Mouse (Mus musculus): ENCODE results near the gene Ube2c. TPM values are rescaled to one million over a fixed set of nuclear protein-coding genes. Genes with fewer than 3 reads are reported as not detected.
A peak's percentile ranks its signal among the peaks of the same experiment; 100 is the strongest.

Gene Ube2c
- 35.4 and 45.7 TPM in 2 replicates for polyA plus RNA-seq (2015; fragmentation: Nextera tagmentation; extraction: Ambion mirVana)

- WGBS: 2% methylated on average over 53 of the region's 53 CpGs
- H3K9ac ChIP-seq (ENCODE audit: low read depth, low read length): peak within 1 kb of the TSS; percentile 66
- ATAC-seq: peak; percentile 100
- peak within 1 kb of the TSS; percentile 99 for H3K4me2 ChIP-seq (ENCODE audit: low read length)
- no peaks in the 10 kb centered on the region for H3K9me3 ChIP-seq (replicated peaks; ENCODE audit: control insufficient read depth, low read length, poor library complexity, severe bottlenecking)
- no peaks in the 10 kb centered on the region for H3K27me3 ChIP-seq (ENCODE audit: control insufficient read depth, insufficient read depth, low read depth, low read length)
- H3K27ac ChIP-seq (ENCODE audit: low read length): peak within 1 kb of the TSS; percentile 54; the same call in 1 of the 2 replicates
- no peaks in the 10 kb centered on the region; the same call in 1 of the 2 replicates for H3K36me3 ChIP-seq (ENCODE audit: control insufficient read depth, insufficient read depth, low read length)
- H3K4me3 ChIP-seq (ENCODE audit: low read depth, low read length): peak within 1 kb of the TSS; percentile 68
- peaks cover 7% of the 10 kb centered on the region for H3K4me1 ChIP-seq (ENCODE audit: control insufficient read depth, insufficient read depth, low read length)
Observed at GRCm38 (mm10) chr2:164769258-164770037, at the start of gene Ube2c. Gene Ube2c (plus strand): TSS chr2:164769898.

DNA sequence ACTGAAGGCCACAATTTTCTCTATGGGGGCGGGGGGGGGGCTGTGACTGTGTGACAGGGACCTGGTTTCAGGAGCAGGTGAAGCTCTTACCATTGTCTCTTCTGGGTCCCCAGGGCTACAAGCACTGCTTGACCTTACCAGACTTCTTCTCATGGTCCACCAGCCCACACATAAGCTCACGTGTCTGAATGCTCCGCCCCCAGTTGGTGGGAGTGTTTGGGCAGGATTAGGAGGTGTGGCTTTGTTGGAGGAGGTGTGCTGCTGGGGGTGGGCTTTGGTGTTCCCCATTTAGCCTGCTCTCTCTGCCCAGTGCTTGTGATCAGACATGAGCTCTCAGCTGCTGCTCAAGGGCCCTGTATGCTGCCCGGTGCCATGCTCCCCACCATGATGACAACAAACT lies 46.4 kb upstream of the Ube2c start:
- Histone ChIP-seq H3K27ac (ENCODE audit: low read length) (no peak overlapping the region), H3K9ac (ENCODE audit: low read depth, low read length) (no peak overlapping the region), H3K4me2 (ENCODE audit: low read length) (no peak overlapping the region), H3K36me3 (ENCODE audit: control insufficient read depth, insufficient read depth, low read length) (no peaks in the 10 kb centered on the region), H3K9me3 (replicated peaks; ENCODE audit: control insufficient read depth, low read length, poor library complexity, severe bottlenecking) (no peaks in the 10 kb centered on the region), H3K4me1 (ENCODE audit: control insufficient read depth, insufficient read depth, low read length) (no peaks in the 10 kb centered on the region), H3K27me3 (ENCODE audit: control insufficient read depth, insufficient read depth, low read depth, low read length) (no peaks in the 10 kb centered on the region), H3K4me3 (ENCODE audit: low read depth, low read length) (no peak overlapping the region)
- ATAC-seq: no peak
- 50% methylated on average over 4 of the region's 4 CpGs for WGBS

DNA sequence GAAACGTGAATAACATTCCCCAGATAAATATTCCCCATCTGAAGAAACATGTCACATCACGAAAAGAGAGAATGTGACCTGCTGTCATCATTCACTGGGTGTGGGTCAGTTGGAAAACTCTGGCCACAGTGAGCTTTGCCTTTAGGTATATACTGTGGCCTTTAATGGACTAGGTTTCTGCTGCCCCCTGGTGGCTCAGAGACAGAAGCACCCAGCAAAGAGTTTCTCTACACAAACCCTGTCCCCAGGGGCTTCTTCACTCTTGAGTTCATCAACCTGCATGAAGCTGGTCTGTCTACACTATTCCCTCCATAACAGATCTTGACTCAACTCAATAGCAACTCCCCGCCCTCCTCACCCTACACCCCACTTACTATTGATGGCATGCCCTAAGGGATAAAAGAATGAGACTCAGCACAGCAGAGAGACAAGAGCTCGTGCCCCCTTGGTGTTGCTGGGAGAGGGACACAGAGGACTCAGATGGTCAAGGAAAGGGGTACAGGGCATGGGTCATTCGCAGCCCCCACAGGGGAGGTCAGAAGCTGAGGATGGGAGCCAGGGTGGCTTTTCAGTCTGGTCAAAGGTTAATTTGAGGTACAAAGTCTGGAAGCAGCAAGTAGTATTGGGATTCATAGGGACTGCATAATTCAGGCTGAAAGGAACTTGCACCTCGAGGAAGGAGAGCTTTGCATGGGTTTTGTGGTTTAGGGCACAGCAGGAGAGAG lies 43.6 kb upstream of the Ube2c start:
- Histone ChIP-seq H3K4me1 (ENCODE audit: control insufficient read depth, insufficient read depth, low read length) (no peaks in the 10 kb centered on the region), H3K27ac (ENCODE audit: low read length) (no peak overlapping the region), H3K27me3 (ENCODE audit: control insufficient read depth, insufficient read depth, low read depth, low read length) (no peaks in the 10 kb centered on the region), H3K36me3 (ENCODE audit: control insufficient read depth, insufficient read depth, low read length) (no peaks in the 10 kb centered on the region), H3K9ac (ENCODE audit: low read depth, low read length) (no peak overlapping the region), H3K4me2 (ENCODE audit: low read length) (no peak overlapping the region), H3K9me3 (replicated peaks; ENCODE audit: control insufficient read depth, low read length, poor library complexity, severe bottlenecking) (no peaks in the 10 kb centered on the region), H3K4me3 (ENCODE audit: low read depth, low read length) (no peak overlapping the region)
- no peak for ATAC-seq
- 23% methylated on average over 6 of the region's 6 CpGs for WGBS

- no peak overlapping the region for H3K4me2 ChIP-seq (ENCODE audit: low read length)
- no peak overlapping the region for H3K4me3 ChIP-seq (ENCODE audit: low read depth, low read length)
- no peaks in the 10 kb centered on the region for H3K9me3 ChIP-seq (replicated peaks; ENCODE audit: control insufficient read depth, low read length, poor library complexity, severe bottlenecking)
- H3K27me3 ChIP-seq (ENCODE audit: control insufficient read depth, insufficient read depth, low read depth, low read length): no peaks in the 10 kb centered on the region
- no peaks in the 10 kb centered on the region for H3K4me1 ChIP-seq (ENCODE audit: control insufficient read depth, insufficient read depth, low read length)
- 74% methylated on average over 5 of the region's 5 CpGs for WGBS
- H3K9ac ChIP-seq (ENCODE audit: low read depth, low read length): no peak overlapping the region
- no peaks in the 10 kb centered on the region for H3K36me3 ChIP-seq (ENCODE audit: control insufficient read depth, insufficient read depth, low read length)
- no peak overlapping the region for H3K27ac ChIP-seq (ENCODE audit: low read length)
- ATAC-seq: no peak
Observed at GRCm38 (mm10) chr2:164731719-164732118, 38.0 kb upstream of the Ube2c start.

GRCm38 (mm10) chr2:164733259-164733658 lies 36.4 kb upstream of the Ube2c start:
- no peaks in the 10 kb centered on the region for H3K27me3 ChIP-seq (ENCODE audit: control insufficient read depth, insufficient read depth, low read depth, low read length)
- no peak overlapping the region for H3K27ac ChIP-seq (ENCODE audit: low read length)
- no peak overlapping the region for H3K4me3 ChIP-seq (ENCODE audit: low read depth, low read length)
- no peaks in the 10 kb centered on the region for H3K36me3 ChIP-seq (ENCODE audit: control insufficient read depth, insufficient read depth, low read length)
- H3K9me3 ChIP-seq (replicated peaks; ENCODE audit: control insufficient read depth, low read length, poor library complexity, severe bottlenecking): no peaks in the 10 kb centered on the region
- no peak overlapping the region for H3K9ac ChIP-seq (ENCODE audit: low read depth, low read length)
- WGBS: 74% methylated on average over 2 of the region's 2 CpGs
- no peak for ATAC-seq
- H3K4me1 ChIP-seq (ENCODE audit: control insufficient read depth, insufficient read depth, low read length): no peaks in the 10 kb centered on the region
- no peak overlapping the region for H3K4me2 ChIP-seq (ENCODE audit: low read length)

DNA sequence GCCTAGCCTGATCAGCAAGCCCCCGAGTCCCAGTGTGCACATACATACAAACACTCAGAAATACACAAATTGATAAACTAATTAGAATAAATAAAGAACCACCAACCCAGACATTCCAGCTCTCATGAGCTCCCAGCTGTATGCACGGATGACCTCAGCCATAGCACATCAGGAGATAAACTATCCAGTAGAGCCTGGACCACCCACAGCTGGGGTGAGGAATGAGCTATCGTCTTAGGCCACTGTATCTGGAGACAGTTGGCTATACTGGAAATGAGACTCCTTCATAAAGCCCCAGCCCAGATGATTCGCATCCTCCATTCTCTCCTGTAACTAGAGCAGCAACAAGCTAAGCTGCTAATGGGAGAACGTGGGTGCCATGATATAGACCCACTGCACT lies 34.9 kb upstream of the Ube2c start:
- H3K9ac ChIP-seq (ENCODE audit: low read depth, low read length): no peak overlapping the region
- no peak for ATAC-seq
- H3K4me2 ChIP-seq (ENCODE audit: low read length): no peak overlapping the region
- no peaks in the 10 kb centered on the region for H3K36me3 ChIP-seq (ENCODE audit: control insufficient read depth, insufficient read depth, low read length)
- no peak overlapping the region for H3K4me3 ChIP-seq (ENCODE audit: low read depth, low read length)
- WGBS: 90% methylated on average over 5 of the region's 5 CpGs
- no peak overlapping the region for H3K27ac ChIP-seq (ENCODE audit: low read length)
- no peaks in the 10 kb centered on the region for H3K4me1 ChIP-seq (ENCODE audit: control insufficient read depth, insufficient read depth, low read length)
- H3K27me3 ChIP-seq (ENCODE audit: control insufficient read depth, insufficient read depth, low read depth, low read length): no peaks in the 10 kb centered on the region
- no peaks in the 10 kb centered on the region for H3K9me3 ChIP-seq (replicated peaks; ENCODE audit: control insufficient read depth, low read length, poor library complexity, severe bottlenecking)

GRCm38 (mm10) chr2:164735446-164735845 lies 34.3 kb upstream of the Ube2c start:
- H3K4me2 ChIP-seq (ENCODE audit: low read length): no peak overlapping the region
- no peaks in the 10 kb centered on the region for H3K9me3 ChIP-seq (replicated peaks; ENCODE audit: control insufficient read depth, low read length, poor library complexity, severe bottlenecking)
- H3K36me3 ChIP-seq (ENCODE audit: control insufficient read depth, insufficient read depth, low read length): no peaks in the 10 kb centered on the region
- 90% methylated on average over 5 of the region's 5 CpGs for WGBS
- no peak overlapping the region for H3K4me3 ChIP-seq (ENCODE audit: low read depth, low read length)
- H3K27me3 ChIP-seq (ENCODE audit: control insufficient read depth, insufficient read depth, low read depth, low read length): no peaks in the 10 kb centered on the region
- no peak overlapping the region for H3K9ac ChIP-seq (ENCODE audit: low read depth, low read length)
- no peak overlapping the region for H3K27ac ChIP-seq (ENCODE audit: low read length)
- no peak for ATAC-seq
- no peaks in the 10 kb centered on the region for H3K4me1 ChIP-seq (ENCODE audit: control insufficient read depth, insufficient read depth, low read length)

DNA sequence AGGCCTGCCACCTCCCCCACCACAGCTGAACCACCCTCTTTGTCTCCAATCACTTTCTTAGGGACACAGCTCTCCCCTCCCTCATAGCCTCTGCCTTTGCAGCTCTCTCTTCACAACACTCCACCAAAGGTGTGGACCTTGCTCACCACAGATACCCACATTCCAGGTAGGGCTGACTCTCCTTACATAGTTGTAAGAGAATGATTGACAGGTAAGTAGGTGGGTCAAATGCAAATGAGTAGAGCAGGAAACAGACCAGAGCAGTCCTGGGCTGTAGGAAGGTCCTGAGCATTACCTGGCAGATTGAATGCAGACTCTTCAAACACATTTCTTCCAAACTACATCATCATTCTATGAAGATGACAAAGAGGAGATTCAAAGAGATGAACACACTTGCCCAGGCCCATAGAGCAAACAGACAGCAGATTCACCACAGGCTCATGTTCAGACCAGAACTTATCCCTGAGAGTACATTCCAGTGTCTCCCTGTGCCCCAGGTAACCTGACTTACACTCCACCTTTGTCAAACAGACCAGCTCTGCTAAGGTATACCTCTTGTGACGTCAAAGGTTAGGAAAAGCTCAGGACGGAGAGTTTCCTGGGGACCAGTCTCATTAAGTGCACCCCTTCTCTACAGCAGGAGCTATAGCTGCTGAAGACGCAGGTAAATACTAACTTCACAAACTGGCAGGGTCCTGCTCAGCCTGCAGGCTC lies 32.2 kb upstream of the Ube2c start:
- Histone ChIP-seq H3K27me3 (ENCODE audit: control insufficient read depth, insufficient read depth, low read depth, low read length) (no peaks in the 10 kb centered on the region), H3K27ac (ENCODE audit: low read length) (no peak overlapping the region), H3K9me3 (replicated peaks; ENCODE audit: control insufficient read depth, low read length, poor library complexity, severe bottlenecking) (no peaks in the 10 kb centered on the region), H3K36me3 (ENCODE audit: control insufficient read depth, insufficient read depth, low read length) (no peaks in the 10 kb centered on the region), H3K4me1 (ENCODE audit: control insufficient read depth, insufficient read depth, low read length) (no peaks in the 10 kb centered on the region), H3K4me3 (ENCODE audit: low read depth, low read length) (no peak overlapping the region), H3K4me2 (ENCODE audit: low read length) (no peak overlapping the region), H3K9ac (ENCODE audit: low read depth, low read length) (no peak overlapping the region)
- WGBS: 67% methylated on average over 3 of the region's 3 CpGs
- ATAC-seq: no peak

- no peak overlapping the region for H3K4me3 ChIP-seq (ENCODE audit: low read depth, low read length)
- no peaks in the 10 kb centered on the region for H3K36me3 ChIP-seq (ENCODE audit: control insufficient read depth, insufficient read depth, low read length)
- WGBS: 50% methylated on average over 7 of the region's 7 CpGs
- ATAC-seq: no peak
- H3K4me1 ChIP-seq (ENCODE audit: control insufficient read depth, insufficient read depth, low read length): peaks cover 1% of the 10 kb centered on the region
- H3K27me3 ChIP-seq (ENCODE audit: control insufficient read depth, insufficient read depth, low read depth, low read length): no peaks in the 10 kb centered on the region
- no peak overlapping the region for H3K27ac ChIP-seq (ENCODE audit: low read length)
- H3K9ac ChIP-seq (ENCODE audit: low read depth, low read length): no peak overlapping the region
- no peaks in the 10 kb centered on the region for H3K9me3 ChIP-seq (replicated peaks; ENCODE audit: control insufficient read depth, low read length, poor library complexity, severe bottlenecking)
- H3K4me2 ChIP-seq (ENCODE audit: low read length): no peak overlapping the region
Observed at GRCm38 (mm10) chr2:164739876-164740275, 29.8 kb upstream of the Ube2c start.
